Mouse (Mus musculus) megakaryocyte progenitor cell, adult 5-6 weeks (primary cell): ENCODE data around the gene Nme4. TPM values are rescaled to one million over a fixed set of nuclear protein-coding genes. Genes with fewer than 3 reads are reported as not detected.

Experiments used
- ATAC-seq: replicated peaks from 2 replicates; pipeline ENCODE4 v1.8.0; 2016; ENCODE audit warnings: mild to moderate bottlenecking, moderate TSS enrichment, inconsistent platforms; ENCODE audit not compliant: poor library complexity
- total RNA-seq, 2 experiments: library from RNA; stranded (forward) in 1 of 2; stranded (reverse) in 1 of 2; fragments of 157-497, 149-512 nt in 1 of 2; fragments of 200-1000 nt in 1 of 2; gene quantifications; 2 replicates each; pipeline versions ENCODE4 v1.2.3 to v1.2.4; 2015 to 2017

Gene Nme4
- total RNA-seq, 2 experiments from 2014 or later, result 42.7 to 47.1 TPM

DNA sequence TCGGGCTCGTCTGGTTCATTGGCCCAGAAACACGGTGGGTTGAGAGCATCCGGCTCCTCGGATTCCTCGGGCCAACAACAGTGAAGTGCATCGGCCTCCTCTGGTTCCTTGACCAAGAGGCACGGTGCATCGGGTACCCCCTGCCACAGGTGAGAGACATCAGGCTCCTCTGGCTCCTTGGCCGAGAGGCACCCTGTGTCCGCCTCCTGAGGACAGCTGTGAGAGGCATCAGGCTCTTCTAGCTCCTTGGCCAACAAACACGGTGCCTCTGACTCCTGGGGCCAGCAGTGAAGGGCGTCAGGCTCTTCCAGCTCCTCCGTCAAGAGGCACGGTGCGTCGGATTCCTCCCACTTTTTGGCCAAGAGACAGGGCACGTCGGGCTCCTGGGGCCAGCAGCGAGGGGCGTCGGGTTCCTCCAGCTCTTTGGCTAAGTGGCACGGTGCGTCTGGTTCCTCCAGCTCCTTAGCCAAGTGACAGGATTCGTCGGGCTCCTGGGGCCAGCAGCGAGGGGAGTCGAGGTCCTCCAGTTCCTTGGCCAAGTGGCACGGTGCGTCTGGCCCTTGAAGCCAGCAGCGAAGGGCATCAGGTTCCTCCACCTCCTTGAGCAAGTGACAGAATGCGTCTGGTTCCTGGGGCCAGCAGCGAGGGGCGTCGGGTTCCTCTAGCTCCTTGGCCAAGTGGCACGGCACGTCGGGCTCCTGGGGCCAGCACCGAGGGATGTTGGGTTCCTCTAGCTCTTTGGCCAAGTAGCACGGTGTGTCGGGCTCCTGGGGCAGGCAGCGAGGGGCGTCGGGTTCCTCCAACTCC, 27.2 kb downstream of the Nme4 start:
- ATAC-seq, result no peak

DNA sequence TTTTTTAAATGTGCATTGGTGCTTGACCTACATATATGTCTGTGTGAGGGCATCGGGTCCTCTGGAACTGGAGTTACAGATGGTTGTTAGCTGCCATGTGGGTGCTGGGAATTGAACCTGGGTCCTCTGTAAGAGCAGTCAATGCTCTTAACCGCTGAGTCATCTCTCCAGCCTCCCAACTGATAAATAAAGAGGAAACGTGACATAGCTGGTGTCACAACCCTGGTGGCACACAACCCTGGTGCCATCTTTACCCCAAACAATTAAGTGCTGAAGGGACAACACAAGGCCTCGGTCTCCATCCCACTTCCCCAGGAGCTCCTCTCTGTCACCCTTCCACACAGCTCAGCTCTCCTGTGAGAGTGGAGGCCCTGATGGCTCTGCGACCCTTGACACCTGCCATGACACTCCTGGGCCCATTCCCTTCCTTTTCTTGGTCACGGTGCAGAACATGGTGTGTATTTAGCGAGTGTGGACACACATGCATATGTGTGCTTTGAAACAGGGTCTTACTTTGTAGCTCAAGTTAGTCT, 28.8 kb downstream of the Nme4 start:
- ATAC-seq, result no peak

DNA sequence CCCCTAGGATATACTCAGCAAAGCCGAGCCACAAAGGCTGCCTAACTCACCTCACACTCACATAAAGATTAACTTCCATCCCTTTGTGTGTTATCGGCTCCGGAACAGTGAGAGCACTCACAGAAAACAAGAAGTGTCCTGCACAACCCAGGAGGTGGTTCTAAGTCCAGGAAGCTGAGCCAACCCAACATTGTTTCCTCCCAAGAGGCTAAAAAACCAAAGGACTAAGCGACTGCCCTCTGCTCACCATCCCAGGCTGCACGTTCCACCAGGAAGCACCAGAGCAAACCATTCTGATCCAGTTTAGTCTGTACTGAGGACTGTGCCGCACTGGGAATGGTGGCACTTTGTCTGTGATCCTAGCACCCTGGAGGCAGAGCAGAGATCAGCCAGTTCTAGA, 30.5 kb downstream of the Nme4 start:
- no peak for ATAC-seq

DNA sequence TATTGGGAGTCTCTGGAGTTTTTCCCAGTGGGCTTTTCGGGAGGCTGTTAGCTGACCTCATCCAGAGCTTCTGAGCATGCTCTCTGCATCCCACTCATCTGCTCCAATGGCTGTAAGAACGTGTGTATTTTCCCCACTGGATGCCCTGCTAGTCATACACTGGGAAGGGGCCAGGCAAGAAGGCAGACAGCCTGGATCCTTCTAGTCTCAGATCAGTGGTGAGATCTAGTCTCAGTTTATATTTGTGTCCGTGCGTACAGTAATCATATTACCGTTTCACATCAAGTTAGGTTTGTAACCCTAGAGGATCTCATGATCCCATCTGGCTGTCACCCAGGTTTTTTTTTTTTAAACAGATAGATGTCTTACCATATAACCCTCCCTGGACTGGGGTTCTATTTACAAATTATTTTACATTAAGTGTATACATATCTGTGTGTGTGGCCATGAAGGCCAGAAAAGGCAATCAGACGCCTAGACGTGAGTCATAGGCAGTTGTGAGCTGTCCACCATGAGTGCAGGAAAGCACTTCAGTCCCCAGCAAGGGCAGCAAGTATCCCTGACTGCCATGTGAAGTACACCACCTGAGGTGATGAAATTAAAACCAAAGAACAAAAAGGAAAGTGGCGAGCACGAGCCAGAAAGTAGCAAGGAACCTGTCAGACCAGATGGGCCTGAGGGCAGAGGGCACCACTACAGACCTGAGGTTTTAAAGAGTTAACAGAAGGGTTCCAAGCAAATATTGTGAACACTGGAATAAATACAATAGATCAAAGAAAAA, 37.4 kb downstream of the Nme4 start:
- ATAC-seq, result no peak

DNA sequence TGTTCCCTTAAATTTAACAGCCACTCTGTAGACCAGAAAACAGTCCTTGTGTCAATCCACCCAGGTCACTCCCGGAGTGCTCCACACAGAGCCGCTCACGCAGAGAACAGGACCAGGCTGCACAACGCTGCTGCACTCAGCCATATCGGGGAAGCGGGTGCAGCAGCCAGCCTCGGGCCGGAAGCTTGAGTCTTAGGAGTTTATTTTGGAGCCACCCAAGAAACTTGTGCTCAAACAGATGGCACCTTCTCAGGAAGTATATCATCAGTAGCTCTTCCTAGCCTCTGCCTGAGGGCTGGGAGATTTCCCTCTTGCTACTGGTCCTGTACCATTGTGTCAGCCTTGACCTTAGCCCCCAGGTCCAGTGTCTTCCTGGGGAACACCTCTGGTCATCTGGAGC, 38.1 kb downstream of the Nme4 start:
- ATAC-seq, result no peak

DNA sequence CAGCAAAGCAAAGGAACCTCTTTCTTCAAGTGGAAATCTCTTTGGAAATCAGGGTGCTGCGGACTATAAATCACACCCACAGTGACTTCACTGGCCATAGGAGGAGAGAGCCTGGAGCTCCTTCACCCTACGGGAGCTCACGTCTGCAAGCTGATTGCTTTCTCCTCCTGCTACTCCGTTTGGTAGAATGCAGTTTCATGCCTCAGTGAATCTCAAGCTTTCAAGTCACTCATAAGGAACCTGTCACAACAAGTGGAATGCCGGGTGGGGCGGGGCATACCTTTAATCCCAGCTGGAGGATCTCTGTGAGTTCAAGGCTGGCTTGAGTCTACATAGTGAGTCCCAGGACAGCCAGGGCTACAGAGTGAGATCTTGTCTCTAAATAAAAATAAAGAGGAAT, 40.2 kb downstream of the Nme4 start:
- ATAC-seq, result no peak

DNA sequence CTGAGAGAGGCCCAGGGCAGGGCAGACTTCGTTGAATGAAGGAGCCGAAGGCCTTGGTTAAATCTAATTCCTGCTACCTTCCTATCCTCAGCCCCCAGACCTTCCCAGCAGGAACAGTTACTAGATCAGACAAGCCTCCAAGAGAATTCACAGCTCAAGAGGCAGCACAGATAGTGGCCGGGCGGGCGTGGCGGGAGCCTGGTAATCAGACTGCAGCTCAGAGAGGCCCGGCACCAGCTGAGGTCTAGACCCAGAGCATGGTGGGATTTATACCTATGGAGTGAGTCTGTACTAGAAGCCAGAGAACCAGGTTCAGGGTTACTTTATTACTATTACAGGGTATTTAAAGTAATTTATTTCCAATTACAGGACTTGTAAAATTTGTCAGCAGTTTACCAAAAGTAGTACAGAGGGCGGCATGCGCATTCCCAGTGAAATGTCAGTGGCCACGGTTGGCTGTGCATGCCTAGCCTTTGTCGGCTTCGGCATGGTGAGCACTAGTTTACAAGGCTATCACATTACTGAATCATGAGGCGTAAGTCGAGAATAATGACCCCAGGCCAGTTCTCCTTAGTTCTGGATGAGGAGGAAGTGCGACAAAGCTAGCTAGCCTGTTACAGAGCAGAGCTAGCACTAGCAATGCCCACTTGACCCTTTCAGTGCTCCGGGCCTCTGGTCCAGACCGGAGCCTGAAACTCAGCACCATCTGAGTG, 41.1 kb downstream of the Nme4 start:
- peak; percentile 44 for ATAC-seq

DNA sequence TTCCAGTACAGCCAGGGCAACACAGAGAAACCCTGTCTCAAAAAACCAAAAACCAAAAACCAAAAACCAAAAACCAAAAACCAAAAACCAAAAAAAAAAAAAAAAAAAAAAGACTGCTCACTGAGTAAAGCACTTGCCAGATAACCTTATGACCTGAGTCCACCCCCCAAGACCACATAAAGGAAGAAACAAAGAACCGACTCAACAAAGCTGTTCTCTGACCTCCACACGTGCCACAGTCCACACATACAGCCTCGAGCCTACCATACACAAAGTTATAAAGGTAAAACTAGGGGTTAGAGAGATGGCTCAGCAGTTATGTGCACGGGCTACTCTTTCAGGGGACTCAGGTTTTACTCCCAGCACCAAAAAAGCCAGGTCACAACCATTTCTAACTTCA, 42.7 kb downstream of the Nme4 start:
- ATAC-seq, result no peak

DNA sequence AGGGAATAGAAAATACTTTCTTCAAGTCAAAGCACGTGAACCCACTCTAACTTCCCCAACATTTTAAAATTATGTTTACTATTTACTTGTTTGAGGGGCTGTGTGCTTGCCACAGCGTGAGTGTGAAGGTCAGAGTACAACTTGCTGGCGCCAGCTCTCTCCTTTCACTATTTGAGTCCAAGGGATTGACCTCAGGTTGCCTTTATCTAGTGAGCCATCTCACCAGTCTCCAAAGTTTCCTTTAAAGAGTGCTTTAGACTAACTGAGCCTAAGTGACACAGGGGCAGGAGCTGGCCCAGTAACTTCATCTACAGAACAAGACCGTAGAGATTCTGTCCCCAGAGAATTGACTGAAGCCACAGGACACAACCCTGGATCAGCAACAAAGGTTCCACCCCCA, 43.3 kb downstream of the Nme4 start:
- no peak for ATAC-seq

DNA sequence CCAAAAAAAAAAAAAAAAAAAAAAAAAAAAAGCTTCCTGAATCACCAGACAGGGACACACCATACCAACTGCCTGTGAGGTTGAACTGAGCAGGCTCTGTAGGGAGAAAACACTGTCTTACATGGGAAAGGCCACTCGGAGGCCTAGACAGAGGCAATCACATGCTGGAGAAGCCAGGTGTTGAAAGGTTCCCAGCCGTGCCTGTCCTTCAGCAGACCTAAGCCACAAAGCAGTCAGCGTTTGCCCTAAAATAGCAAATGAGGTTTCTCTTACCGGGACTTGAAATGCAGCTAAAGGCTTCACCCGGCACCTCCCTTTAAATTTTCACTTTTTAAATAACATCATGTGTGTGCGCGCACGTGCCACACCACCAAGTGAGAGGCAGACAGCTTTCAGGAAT, 47.3 kb downstream of the Nme4 start:
- no peak for ATAC-seq

DNA sequence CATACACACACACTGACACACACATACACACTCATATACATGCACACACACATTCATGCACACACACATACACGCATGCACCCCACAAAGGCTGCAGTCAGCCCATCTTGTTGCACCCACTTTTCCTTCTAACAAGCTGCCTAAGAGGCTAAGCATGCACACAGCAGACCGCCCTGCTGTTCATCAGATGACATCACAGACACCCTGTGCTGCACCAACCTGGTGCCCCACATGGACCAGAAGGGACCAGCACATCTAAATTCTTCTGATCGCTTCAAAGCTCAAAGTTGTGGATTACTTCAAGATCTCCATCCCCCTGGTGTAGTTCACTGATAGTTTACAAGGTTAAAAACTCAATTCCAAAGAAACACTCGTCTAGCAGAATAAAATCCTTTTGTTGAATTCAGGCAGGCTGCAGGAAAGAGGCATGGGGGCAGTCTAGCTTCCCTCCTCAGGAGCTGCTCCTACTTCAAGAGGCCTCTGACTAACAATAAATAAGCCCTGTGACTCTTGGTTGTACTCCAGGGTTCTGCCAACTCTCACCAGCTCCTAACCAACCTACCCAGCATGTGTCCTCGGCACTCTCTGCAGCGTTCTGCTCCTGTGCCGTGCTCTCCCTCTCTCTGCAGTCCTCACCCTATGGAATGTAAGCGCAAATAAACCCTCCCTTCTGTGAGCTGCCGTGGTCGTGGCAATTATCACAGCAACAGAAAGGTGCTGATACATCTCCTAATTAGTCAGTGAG, 49.0 kb downstream of the Nme4 start:
- no peak for ATAC-seq

DNA sequence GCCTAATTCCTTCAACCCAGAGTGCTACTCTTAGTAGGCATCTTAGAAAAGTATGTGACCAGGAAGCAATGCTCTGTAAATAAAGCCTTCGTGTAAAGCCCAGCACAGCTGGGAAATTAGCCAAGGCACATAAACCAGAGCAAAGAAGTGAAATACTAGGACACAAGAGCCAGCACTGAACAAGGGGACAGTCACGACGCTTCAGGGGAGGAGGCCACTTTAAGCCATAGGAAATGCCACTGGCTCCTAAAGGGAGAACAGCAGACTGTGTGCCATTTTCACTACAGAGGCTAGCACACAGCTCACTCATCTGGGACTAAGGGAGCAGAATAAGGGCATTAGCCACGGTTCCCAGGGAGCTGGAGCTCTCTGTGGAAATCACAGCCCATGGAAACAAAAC, 50.1 kb downstream of the Nme4 start:
- ATAC-seq, result no peak

DNA sequence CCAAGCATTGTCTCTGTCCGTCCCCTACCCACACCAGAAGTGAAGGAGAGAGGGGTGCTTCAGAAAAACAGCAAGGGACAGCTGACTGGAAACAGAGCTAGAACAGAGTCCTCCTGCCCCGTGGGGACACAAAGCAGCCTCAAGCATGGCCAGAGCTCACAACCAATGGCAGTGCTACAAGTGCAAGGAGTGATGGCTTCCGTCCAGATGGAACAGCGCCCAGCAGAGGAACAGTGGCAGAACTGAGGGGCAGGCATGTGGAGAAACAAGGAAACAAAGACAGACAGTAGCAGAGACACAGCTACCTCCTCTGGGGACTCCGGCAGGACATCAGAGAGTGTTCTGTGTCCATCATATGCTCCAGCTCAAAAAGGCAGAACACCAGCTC, 52.2 kb downstream of the Nme4 start:
- ATAC-seq, result no peak

DNA sequence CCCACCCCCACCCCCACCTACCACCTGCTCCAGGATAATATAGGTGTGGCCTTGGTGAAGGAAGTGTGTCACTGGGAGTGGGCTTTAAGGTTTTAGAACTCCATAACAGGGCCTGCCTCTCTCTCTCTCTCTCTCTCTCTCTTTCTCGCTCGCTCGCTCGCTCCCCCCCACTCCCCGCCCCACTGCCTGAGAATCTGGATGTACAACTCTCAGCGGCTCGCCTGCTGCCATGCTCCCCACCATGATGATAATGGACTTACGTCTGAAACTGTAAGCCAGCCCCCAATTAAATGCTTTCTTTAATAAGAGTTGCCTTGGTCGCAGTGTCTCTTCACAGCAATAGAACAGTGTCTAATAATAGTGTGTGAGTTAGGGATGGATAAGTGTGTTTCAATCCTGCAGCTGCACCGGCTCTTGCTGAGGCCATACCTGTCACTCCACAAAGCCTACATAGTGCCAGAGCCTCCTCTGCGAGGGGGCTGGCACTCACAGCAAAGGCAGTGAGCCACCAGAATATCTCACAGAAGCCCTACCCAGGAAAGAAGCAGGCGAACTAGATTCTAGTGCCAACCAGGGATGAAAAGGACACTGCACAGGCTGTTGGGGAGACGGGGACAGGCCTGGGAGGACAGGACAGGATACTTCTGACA, 52.7 kb downstream of the Nme4 start:
- no peak for ATAC-seq

Other genes with a start within 250 kb of the Nme4 start
- gene Wdr90, start 234.1 kb downstream of the Nme4 start, total RNA-seq (2015), result 29.5 and 37.9 TPM in 2 replicates
- gene Wdr90, start 234.1 kb downstream of the Nme4 start, total RNA-seq (2017), result 17.4 and 17.6 TPM in 2 replicates
- gene Mcrip2, start 226.8 kb downstream of the Nme4 start, total RNA-seq (2015), result 41.0 and 42.2 TPM in 2 replicates
- 8.6 and 19.7 TPM in 2 replicates for gene Mcrip2, start 226.8 kb downstream of the Nme4 start, total RNA-seq (2017)
- 34.3 and 39.1 TPM in 2 replicates for gene Mettl26, start 220.5 kb downstream of the Nme4 start, total RNA-seq (2015)
- gene Mettl26, start 220.5 kb downstream of the Nme4 start, total RNA-seq (2017), result 15.4 and 22.3 TPM in 2 replicates
- gene Wfikkn1, start 214.7 kb downstream of the Nme4 start, total RNA-seq (2015), result 0.37 and 1.1 TPM in 2 replicates
- 0.12 and 0.54 TPM in 2 replicates for gene Wfikkn1, start 214.7 kb downstream of the Nme4 start, total RNA-seq (2017)
- 7.9 and 8.5 TPM in 2 replicates for gene Rab40c, start 175.9 kb downstream of the Nme4 start, total RNA-seq (2015)
- 10.4 and 12.0 TPM in 2 replicates for gene Rab40c, start 175.9 kb downstream of the Nme4 start, total RNA-seq (2017)
- gene Pigq, start 150.7 kb downstream of the Nme4 start, total RNA-seq (2015), result 53.3 and 56.3 TPM in 2 replicates
- gene Pigq, start 150.7 kb downstream of the Nme4 start, total RNA-seq (2017), result 41.6 and 41.8 TPM in 2 replicates
- not detected in 2 replicates for gene Nhlrc4, start 150.6 kb downstream of the Nme4 start, total RNA-seq (2015)
- gene Nhlrc4, start 150.6 kb downstream of the Nme4 start, total RNA-seq (2017), result not detected in 2 replicates
- gene A930017K11Rik, start 143.0 kb downstream of the Nme4 start, total RNA-seq (2015), result not detected in 2 replicates
- gene A930017K11Rik, start 143.0 kb downstream of the Nme4 start, total RNA-seq (2017), result not detected in 2 replicates
- 8.6 and 11.2 TPM in 2 replicates for gene Capn15, start 109.8 kb downstream of the Nme4 start, total RNA-seq (2015)
- 2.4 and 3.3 TPM in 2 replicates for gene Capn15, start 109.8 kb downstream of the Nme4 start, total RNA-seq (2017)
- 0.69 and 1.6 TPM in 2 replicates for gene Rab11fip3, start 26.0 kb downstream of the Nme4 start, total RNA-seq (2015)
- 0.83 and 1.9 TPM in 2 replicates for gene Rab11fip3, start 26.0 kb downstream of the Nme4 start, total RNA-seq (2017)
- gene Decr2, start 5.3 kb downstream of the Nme4 start, total RNA-seq (2015), result 2.9 and 5.3 TPM in 2 replicates
- gene Decr2, start 5.3 kb downstream of the Nme4 start, total RNA-seq (2017), result 10.1 and 11.7 TPM in 2 replicates
- gene Tmem8, start 17.7 kb upstream of the Nme4 start, total RNA-seq (2015), result 7.2 and 7.4 TPM in 2 replicates
- 4.9 and 8.6 TPM in 2 replicates for gene Tmem8, start 17.7 kb upstream of the Nme4 start, total RNA-seq (2017)
- gene Mrpl28, start 27.9 kb upstream of the Nme4 start, total RNA-seq (2015), result 73.3 and 84.4 TPM in 2 replicates
- 40.7 and 46.4 TPM in 2 replicates for gene Mrpl28, start 27.9 kb upstream of the Nme4 start, total RNA-seq (2017)
- gene Axin1, start 43.1 kb upstream of the Nme4 start, total RNA-seq (2015), result 26.2 and 34.6 TPM in 2 replicates
- 160 and 191 TPM in 2 replicates for gene Axin1, start 43.1 kb upstream of the Nme4 start, total RNA-seq (2017)
- gene Pdia2, start 103.5 kb upstream of the Nme4 start, total RNA-seq (2015), result 0.42 and 2.4 TPM in 2 replicates
- gene Pdia2, start 103.5 kb upstream of the Nme4 start, total RNA-seq (2017), result 3.6 and 3.9 TPM in 2 replicates
- gene Rgs11, start 107.3 kb upstream of the Nme4 start, total RNA-seq (2015), result 0.42 TPM in 1 of 2 replicates, not detected in the other
- 0.33 TPM in 1 of 2 replicates, not detected in the other for gene Rgs11, start 107.3 kb upstream of the Nme4 start, total RNA-seq (2017)
- 0.44 and 0.74 TPM in 2 replicates for gene Arhgdig, start 112.2 kb upstream of the Nme4 start, total RNA-seq (2015)
- 0.96 TPM in 1 of 2 replicates, not detected in the other for gene Arhgdig, start 112.2 kb upstream of the Nme4 start, total RNA-seq (2017)
- 5.1 and 5.5 TPM in 2 replicates for gene Fam234a, start 148.6 kb upstream of the Nme4 start, total RNA-seq (2015)
- gene Fam234a, start 148.6 kb upstream of the Nme4 start, total RNA-seq (2017), result 4.6 and 6.4 TPM in 2 replicates
- 68.1 and 69.9 TPM in 2 replicates for gene Luc7l, start 157.3 kb upstream of the Nme4 start, total RNA-seq (2015)
- 100 and 126 TPM in 2 replicates for gene Luc7l, start 157.3 kb upstream of the Nme4 start, total RNA-seq (2017)